Mouse (Mus musculus): Measurements from ENCODE around the gene Pard3. TPM values are rescaled to one million over a fixed set of nuclear protein-coding genes. Genes with fewer than 3 reads are reported as not detected.

Gene Pard3
- polyA plus RNA-seq, 2 experiments: 4.5 TPM

GRCm38 (mm10) chr8:127059826-127060225 is 3.9 kb upstream of the Pard3 start:
- Histone ChIP-seq H3K36me3 (replicated peaks; ENCODE audit: control insufficient read depth, insufficient read depth, low read depth) (no peaks in the 10 kb centered on the region), H3K9me3 (ENCODE audit: control insufficient read depth, low read length) (no peaks in the 10 kb centered on the region), H3K4me3 (ENCODE audit: insufficient read depth in 1 of 2, low read depth in 2 of 2, low read length in 2 of 2) (no peak overlapping the region), H3K4me1 (replicated peaks; ENCODE audit: control insufficient read depth in 2 of 2, insufficient read depth in 2 of 2, low read length in 1 of 2) (no peaks in the 10 kb centered on the region), H3K27me3 (ENCODE audit: control insufficient read depth, insufficient read depth, low read length) (peaks cover 25% of the 10 kb centered on the region), H3K27ac (no peak overlapping the region), H3K9ac (replicated peaks) (no peak overlapping the region), H3K4me2 (ENCODE audit: low read depth) (no peak overlapping the region)
- ATAC-seq (ENCODE audit: insufficient read depth) (no peak), DNase-seq (ENCODE audit: low read depth in 3 of 3, low spot score in 3 of 3) (no peak)
- TF ChIP-seq EP300 (IDR thresholded peaks at IDR 0.05; ENCODE audit: low read depth): no peak
- TF ChIP-seq CTCF (IDR thresholded peaks at IDR 0.05; ENCODE audit: low read depth): no peak
- WGBS (ENCODE audit: insufficient replicate concordance): 36% methylated on average over 2 of the region's 2 CpGs

GRCm38 (mm10) chr8:127064361-127065112 is 844 bp downstream of the Pard3 start:
- Histone ChIP-seq H3K9me3 (ENCODE audit: control insufficient read depth, low read length) (no peaks in the 10 kb centered on the region), H3K36me3 (replicated peaks; ENCODE audit: control insufficient read depth, insufficient read depth, low read depth) (no peaks in the 10 kb centered on the region), H3K4me3 (ENCODE audit: insufficient read depth in 1 of 2, low read depth in 2 of 2, low read length in 2 of 2) (peak overlapping the region; percentile 41 to 53), H3K4me1 (replicated peaks; ENCODE audit: control insufficient read depth in 2 of 2, insufficient read depth in 2 of 2, low read length in 1 of 2) (peaks cover 0 to 2% of the 10 kb centered on the region in 2 experiments; a peak in 1 of 4 replicates), H3K4me2 (ENCODE audit: low read depth) (peak overlapping the region; percentile 48), H3K9ac (replicated peaks) (peak overlapping the region; percentile 40), H3K27ac (no peak overlapping the region), H3K27me3 (ENCODE audit: control insufficient read depth, insufficient read depth, low read length) (peaks cover 39% of the 10 kb centered on the region)
- WGBS (ENCODE audit: insufficient replicate concordance): 1% methylated on average over 75 of the region's 80 CpGs
- ATAC-seq (ENCODE audit: insufficient read depth) (peak; percentile 29; the same call in 1 of the 2 replicates), DNase-seq (ENCODE audit: low read depth in 3 of 3, low spot score in 3 of 3) (no peak)
- TF ChIP-seq EP300 (IDR thresholded peaks at IDR 0.05; ENCODE audit: low read depth): no peak
- no peak for TF ChIP-seq CTCF (IDR thresholded peaks at IDR 0.05; ENCODE audit: low read depth)

GRCm38 (mm10) chr8:127065113-127065473 is 1.4 kb downstream of the Pard3 start:
- H3K4me2 ChIP-seq (ENCODE audit: low read depth): peak overlapping the region; percentile 48
- peak overlapping the region; percentile 40 for H3K9ac ChIP-seq (replicated peaks)
- DNase-seq (ENCODE audit: low read depth in 3 of 3, low spot score in 3 of 3): no peak
- H3K36me3 ChIP-seq (replicated peaks; ENCODE audit: control insufficient read depth, insufficient read depth, low read depth): no peaks in the 10 kb centered on the region
- 8% methylated on average over 10 of the region's 10 CpGs for WGBS (ENCODE audit: insufficient replicate concordance)
- ATAC-seq (ENCODE audit: insufficient read depth): no peak
- no peaks in the 10 kb centered on the region for H3K9me3 ChIP-seq (ENCODE audit: control insufficient read depth, low read length)
- H3K4me1 ChIP-seq (replicated peaks; ENCODE audit: control insufficient read depth in 2 of 2, insufficient read depth in 2 of 2, low read length in 1 of 2): peaks cover 0 to 4% of the 10 kb centered on the region in 2 experiments; a peak in 1 of 4 replicates
- TF ChIP-seq CTCF (IDR thresholded peaks at IDR 0.05; ENCODE audit: low read depth): no peak
- TF ChIP-seq EP300 (IDR thresholded peaks at IDR 0.05; ENCODE audit: low read depth): no peak
- H3K4me3 ChIP-seq (ENCODE audit: insufficient read depth in 1 of 2, low read depth in 2 of 2, low read length in 2 of 2): peak overlapping the region; percentile 41 to 53
- H3K27me3 ChIP-seq (ENCODE audit: control insufficient read depth, insufficient read depth, low read length): peaks cover 39% of the 10 kb centered on the region
- no peak overlapping the region for H3K27ac ChIP-seq

- Histone ChIP-seq H3K9me3 (ENCODE audit: control insufficient read depth, low read length) (no peaks in the 10 kb centered on the region), H3K4me3 (ENCODE audit: insufficient read depth in 1 of 2, low read depth in 2 of 2, low read length in 2 of 2) (no peak overlapping the region; a peak in 1 of 4 replicates), H3K27me3 (ENCODE audit: control insufficient read depth, insufficient read depth, low read length) (peaks cover 39% of the 10 kb centered on the region), H3K9ac (replicated peaks) (no peak overlapping the region), H3K36me3 (replicated peaks; ENCODE audit: control insufficient read depth, insufficient read depth, low read depth) (no peaks in the 10 kb centered on the region), H3K27ac (no peak overlapping the region), H3K4me1 (replicated peaks; ENCODE audit: control insufficient read depth in 2 of 2, insufficient read depth in 2 of 2, low read length in 1 of 2) (peaks cover 0 to 4% of the 10 kb centered on the region in 2 experiments; a peak in 1 of 4 replicates), H3K4me2 (ENCODE audit: low read depth) (peak overlapping the region; percentile 48)
- 43% methylated on average over 1 of the region's 1 CpGs for WGBS (ENCODE audit: insufficient replicate concordance)
- DNase-seq (ENCODE audit: low read depth in 3 of 3, low spot score in 3 of 3) (no peak), ATAC-seq (ENCODE audit: insufficient read depth) (no peak)
- no peak for TF ChIP-seq CTCF (IDR thresholded peaks at IDR 0.05; ENCODE audit: low read depth)
- no peak for TF ChIP-seq EP300 (IDR thresholded peaks at IDR 0.05; ENCODE audit: low read depth)
These were observed 2.1 kb downstream of the Pard3 start for GRCm38 (mm10) chr8:127065791-127066190.

- Histone ChIP-seq H3K4me1 (replicated peaks; ENCODE audit: control insufficient read depth in 2 of 2, insufficient read depth in 2 of 2, low read length in 1 of 2) (peaks cover 0 to 4% of the 10 kb centered on the region in 2 experiments; a peak in 2 of 4 replicates), H3K4me2 (ENCODE audit: low read depth) (no peak overlapping the region), H3K9ac (replicated peaks) (no peak overlapping the region), H3K27ac (no peak overlapping the region), H3K27me3 (ENCODE audit: control insufficient read depth, insufficient read depth, low read length) (peaks cover 39% of the 10 kb centered on the region), H3K9me3 (ENCODE audit: control insufficient read depth, low read length) (no peaks in the 10 kb centered on the region), H3K4me3 (ENCODE audit: insufficient read depth in 1 of 2, low read depth in 2 of 2, low read length in 2 of 2) (no peak overlapping the region), H3K36me3 (replicated peaks; ENCODE audit: control insufficient read depth, insufficient read depth, low read depth) (no peaks in the 10 kb centered on the region)
- no peak for TF ChIP-seq CTCF (IDR thresholded peaks at IDR 0.05; ENCODE audit: low read depth)
- ATAC-seq (ENCODE audit: insufficient read depth): no peak
- DNase-seq (ENCODE audit: low read depth in 3 of 3, low spot score in 3 of 3): no peak
These were observed 2.8 kb downstream of the Pard3 start for GRCm38 (mm10) chr8:127066501-127066900.
